Mouse (Mus musculus) midbrain, postnatal 0 days (tissue): Measurements from ENCODE around the gene Gemin5. TPM values are rescaled to one million over a fixed set of nuclear protein-coding genes. Genes with fewer than 3 reads are reported as not detected.

ENCODE experiments used
- ATAC-seq: fragments of 200-750 bp; cut with Nextera tagmentation; 2 replicates; pipeline ENCODE4 v1.8.0; 2017; ENCODE audit warnings: moderate number of reproducible peaks, mild to moderate bottlenecking, moderate TSS enrichment, moderate library complexity; ENCODE audit not compliant: low FRiP score
- DNase-seq: peaks from one replicate; pipeline ENCODE4 v3.0.0-alpha.2; 2015; ENCODE audit warnings: low spot score
- H3K27ac ChIP-seq: fragments of 300-500 bp; sonication (generic); 2 replicates; pipeline ENCODE4 v1.5.1; 2014; ENCODE audit warnings: low read depth, mild to moderate bottlenecking, low read length, mixed read lengths
- H3K27me3 ChIP-seq: fragments of 300-500 bp; sonication (generic); 2 replicates; pipeline ENCODE4 v1.6.1; 2014; ENCODE audit warnings: low read length, control low read depth, mixed read lengths; ENCODE audit not compliant: insufficient read depth
- H3K36me3 ChIP-seq: fragments of 300-500 bp; sonication (generic); 2 replicates; pipeline ENCODE4 v1.6.1; 2014; ENCODE audit warnings: low read length, control low read depth, mixed read lengths; ENCODE audit not compliant: insufficient read depth
- H3K4me1 ChIP-seq: fragments of 300-500 bp; sonication (generic); 2 replicates; pipeline ENCODE4 v1.6.1; 2014; ENCODE audit warnings: mild to moderate bottlenecking, control low read depth, antibody characterized with exemption, low read length, mixed read lengths; ENCODE audit not compliant: insufficient read depth
- H3K4me2 ChIP-seq: fragments of 300-500 bp; sonication (generic); 2 replicates; pipeline ENCODE4 v1.6.1; 2014; ENCODE audit warnings: low read depth, mild to moderate bottlenecking, low read length, mixed read lengths; ENCODE audit not compliant: poor library complexity, severe bottlenecking
- H3K4me3 ChIP-seq: fragments of 300-500 bp; sonication (generic); 2 replicates; pipeline ENCODE4 v1.5.1; 2014; ENCODE audit warnings: low read depth, mild to moderate bottlenecking, low read length, moderate library complexity
- H3K9ac ChIP-seq: fragments of 300-500 bp; sonication (generic); replicated peaks from 2 replicates; pipeline ENCODE4 v1.6.1; 2014; ENCODE audit warnings: mild to moderate bottlenecking, low read length, moderate library complexity, mixed read lengths; ENCODE audit not compliant: poor library complexity, severe bottlenecking
- H3K9me3 ChIP-seq: fragments of 300-500 bp; sonication (generic); 2 replicates; pipeline ENCODE4 v1.6.1; 2016; ENCODE audit warnings: low read length, control low read depth
- CTCF ChIP-seq: IDR thresholded peaks from 2 replicates; pipeline ENCODE4 v1.5.1; 2016; ENCODE audit warnings: antibody characterized with exemption, mild to moderate bottlenecking
- WGBS: fragments of 180-500 bp; shearing (Covaris S2); extraction: QIAGEN DNeasy Blood & Tissue Kit; methylation state at CpG from one replicate; pipeline ENCODE4 v1.1.7; 2014; 5-methylcytosine and 5-hydroxymethylcytosine counted together
- polyA plus RNA-seq: library from polyadenylated mRNA; unstranded; fragments of >200 nt; fragmentation: Nextera tagmentation; extraction: Ambion mirVana; gene quantifications from 2 replicates; pipeline ENCODE4 v1.2.1, GENCODE M21; 2015
- total RNA-seq: library from RNA; depleted of rRNA; stranded (reverse); fragments of >200 nt; gene quantifications from 2 replicates; pipeline ENCODE4 v1.2.3, GENCODE M21; 2014; rRNA removed

Gene Gemin5
- total and polyA plus RNA-seq, 2 experiments from 2014 or later, result 9.9 to 19.2 TPM

DNA sequence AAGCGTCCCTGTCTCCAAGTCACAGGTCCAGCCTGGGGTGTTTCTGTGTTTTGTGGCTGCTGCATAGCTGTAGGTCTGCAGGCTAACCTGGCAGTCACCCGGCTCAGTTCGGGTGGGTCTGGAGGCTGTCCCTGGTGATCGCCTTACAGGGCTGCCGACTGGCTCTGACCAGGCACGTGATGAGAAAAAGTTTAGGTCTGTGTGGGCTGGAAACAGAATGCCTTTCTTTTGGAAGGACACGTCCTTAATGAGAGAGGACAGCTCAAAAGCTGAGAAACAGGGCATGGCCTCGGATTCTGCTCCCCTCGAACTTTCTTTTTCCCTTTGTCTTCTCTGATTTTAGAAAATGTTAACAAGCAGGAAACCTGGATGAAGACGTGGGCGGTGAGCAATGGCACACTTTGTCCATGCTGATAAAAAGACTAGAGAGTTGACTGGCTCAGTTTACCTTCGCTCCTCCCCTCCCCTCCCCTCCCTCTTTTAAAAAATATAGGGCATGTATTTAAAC is 75.3 kb downstream of the Gemin5 start, which contains the start of gene Gm12248:
Gene Gm12248 (minus strand): TSS at position 114 of the 508 bp plus-strand sequence.
- Histone ChIP-seq H3K36me3 (no peaks in the 10 kb centered on the region), H3K4me2 (no peak within 1 kb of the TSS), H3K4me3 (no peak within 1 kb of the TSS), H3K9me3 (no peaks in the 10 kb centered on the region), H3K27ac (no peak within 1 kb of the TSS), H3K4me1 (no peaks in the 10 kb centered on the region), H3K27me3 (no peaks in the 10 kb centered on the region), H3K9ac (no peak within 1 kb of the TSS)
- TF ChIP-seq CTCF, result no peak
- ATAC-seq (no peak), DNase-seq (no peak)
- WGBS, result 26% methylated on average over 12 of the region's 12 CpGs

DNA sequence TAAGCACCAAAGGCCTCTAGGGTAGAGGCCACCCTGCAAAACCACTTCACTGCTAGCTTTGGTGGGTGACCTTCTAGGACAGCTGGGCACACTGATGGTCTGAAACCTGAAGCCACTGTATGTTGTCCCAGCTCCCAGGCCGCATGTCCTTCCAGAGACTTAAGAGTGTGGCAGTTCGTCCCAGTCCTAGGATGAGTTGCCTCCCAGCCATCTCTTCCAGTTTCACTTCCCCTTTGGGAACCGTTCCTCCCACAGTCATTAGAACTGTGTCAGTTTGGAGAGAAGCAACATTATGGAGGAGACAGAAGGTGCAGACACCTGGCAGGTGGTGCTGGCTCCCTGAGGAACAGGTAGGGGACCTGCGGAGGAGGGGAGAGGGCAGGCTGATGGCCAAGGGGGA is 75.8 kb downstream of the Gemin5 start:
- ATAC-seq (no peak), DNase-seq (no peak)
- no peak overlapping the region for H3K4me3 ChIP-seq
- no peak overlapping the region for H3K4me2 ChIP-seq
- H3K27ac ChIP-seq, result no peak overlapping the region
- no peak overlapping the region for H3K9ac ChIP-seq
- H3K9me3 ChIP-seq, result no peaks in the 10 kb centered on the region
- TF ChIP-seq CTCF, result no peak
- no peaks in the 10 kb centered on the region for H3K4me1 ChIP-seq
- no peaks in the 10 kb centered on the region for H3K27me3 ChIP-seq
- H3K36me3 ChIP-seq, result no peaks in the 10 kb centered on the region
- WGBS, result 82% methylated on average over 4 of the region's 4 CpGs

DNA sequence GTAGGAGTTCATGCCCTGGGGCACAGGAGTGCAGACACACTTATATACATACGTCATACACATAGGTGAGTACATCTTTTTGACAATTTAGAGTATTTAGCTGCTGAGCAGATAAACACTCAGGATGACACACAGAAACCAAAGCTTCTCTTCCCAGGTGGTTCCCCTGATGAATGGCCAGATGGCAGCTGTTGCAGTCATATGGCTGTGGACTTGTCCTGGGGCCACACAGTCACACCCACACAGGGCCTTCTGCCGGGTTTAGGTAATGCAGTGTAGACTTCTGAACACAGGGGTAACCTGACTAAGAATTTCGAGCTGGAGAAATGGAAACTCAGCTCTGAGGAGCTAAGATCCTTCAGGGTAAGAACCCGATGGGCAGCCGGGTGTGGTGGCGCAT is 86.6 kb downstream of the Gemin5 start:
- no peaks in the 10 kb centered on the region for H3K36me3 ChIP-seq
- H3K9me3 ChIP-seq, result no peaks in the 10 kb centered on the region
- no peak overlapping the region for H3K4me3 ChIP-seq
- DNase-seq (no peak), ATAC-seq (no peak)
- H3K27me3 ChIP-seq, result no peaks in the 10 kb centered on the region
- no peaks in the 10 kb centered on the region for H3K4me1 ChIP-seq
- H3K4me2 ChIP-seq, result no peak overlapping the region
- WGBS, result 90% methylated on average over 6 of the region's 6 CpGs
- H3K9ac ChIP-seq, result no peak overlapping the region
- H3K27ac ChIP-seq, result no peak overlapping the region
- no peak for TF ChIP-seq CTCF

DNA sequence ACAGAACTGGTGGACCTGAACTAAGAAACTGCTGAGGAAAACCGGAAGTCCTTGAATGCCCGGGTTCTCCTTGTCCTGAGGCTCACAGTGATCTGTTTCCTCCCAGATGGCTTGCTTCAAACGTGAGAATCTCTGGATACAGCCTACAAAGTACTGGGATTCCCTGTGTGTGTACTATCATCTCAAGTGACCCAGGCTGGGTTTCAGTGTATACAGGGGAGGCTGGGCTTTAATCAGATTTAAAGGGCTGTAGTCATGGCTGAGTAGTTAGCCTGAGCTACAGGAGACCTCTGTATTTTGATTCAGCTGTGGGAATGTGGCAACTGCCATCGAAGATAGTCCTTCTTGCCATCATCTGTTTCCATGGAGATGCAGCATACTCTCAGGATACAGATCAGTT is 91.1 kb downstream of the Gemin5 start:
- Histone ChIP-seq H3K4me3 (no peak overlapping the region), H3K9me3 (no peaks in the 10 kb centered on the region), H3K27me3 (no peaks in the 10 kb centered on the region), H3K4me2 (no peak overlapping the region), H3K27ac (no peak overlapping the region), H3K4me1 (no peaks in the 10 kb centered on the region), H3K36me3 (no peaks in the 10 kb centered on the region), H3K9ac (no peak overlapping the region)
- ATAC-seq (no peak), DNase-seq (no peak)
- WGBS, result 63% methylated on average over 4 of the region's 4 CpGs
- no peak for TF ChIP-seq CTCF

DNA sequence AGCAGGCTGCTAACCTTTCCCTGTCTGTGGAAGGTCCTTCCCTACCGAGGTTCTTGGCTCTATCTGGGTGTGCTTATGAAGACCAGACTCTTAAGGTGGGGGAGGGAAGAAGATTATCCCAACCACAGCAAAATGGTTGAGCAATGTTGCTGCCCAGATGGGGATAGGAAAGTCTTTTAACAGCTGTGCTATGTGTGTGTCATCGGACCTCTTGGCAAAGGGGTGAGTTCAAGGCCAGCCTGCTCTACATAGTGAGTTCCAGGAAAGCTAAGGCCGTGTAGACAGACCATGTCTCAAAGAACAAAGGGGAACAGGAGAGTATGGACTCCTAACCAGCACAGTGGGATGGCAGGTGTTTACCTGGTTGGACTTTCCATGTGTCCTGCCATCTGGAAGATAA is 95.4 kb downstream of the Gemin5 start:
- TF ChIP-seq CTCF, result no peak
- ATAC-seq (no peak), DNase-seq (no peak)
- Histone ChIP-seq H3K4me3 (no peak overlapping the region), H3K4me2 (no peak overlapping the region), H3K36me3 (no peaks in the 10 kb centered on the region), H3K27ac (no peak overlapping the region), H3K9ac (no peak overlapping the region), H3K9me3 (no peaks in the 10 kb centered on the region), H3K27me3 (no peaks in the 10 kb centered on the region), H3K4me1 (no peaks in the 10 kb centered on the region)
- WGBS, result 76% methylated on average over 3 of the region's 3 CpGs

Other genes starting within 250 kb of the Gemin5 start
- gene Larp1, start 159.5 kb downstream of the Gemin5 start, total RNA-seq, result 51.8 and 53.1 TPM in 2 replicates
- gene Larp1, start 159.5 kb downstream of the Gemin5 start, polyA plus RNA-seq, result 14.7 and 15.7 TPM in 2 replicates
- not detected in 2 replicates for gene Gm12248, start 75.4 kb downstream of the Gemin5 start, total RNA-seq
- not detected in 2 replicates for gene Gm12248, start 75.4 kb downstream of the Gemin5 start, polyA plus RNA-seq
- 80.0 and 95.9 TPM in 2 replicates for gene Cnot8, start 64.4 kb downstream of the Gemin5 start, total RNA-seq
- gene Cnot8, start 64.4 kb downstream of the Gemin5 start, polyA plus RNA-seq, result 88.7 and 89.2 TPM in 2 replicates
- gene Mrpl22, start 3.1 kb upstream of the Gemin5 start, total RNA-seq, result 33.5 and 39.6 TPM in 2 replicates
- gene Mrpl22, start 3.1 kb upstream of the Gemin5 start, polyA plus RNA-seq, result 88.3 and 96.2 TPM in 2 replicates
- gene Igtp, start 31.0 kb upstream of the Gemin5 start, total RNA-seq, result 1.6 and 2.4 TPM in 2 replicates
- 1.9 and 2.7 TPM in 2 replicates for gene Igtp, start 31.0 kb upstream of the Gemin5 start, polyA plus RNA-seq
- 0.77 and 2.1 TPM in 2 replicates for gene Irgm2, start 31.1 kb upstream of the Gemin5 start, total RNA-seq
- gene Irgm2, start 31.1 kb upstream of the Gemin5 start, polyA plus RNA-seq, result 0.67 and 1.1 TPM in 2 replicates
- 0.09 and 0.38 TPM in 2 replicates for gene 4930438A08Rik, start 106.3 kb upstream of the Gemin5 start, total RNA-seq
- not detected in 2 replicates for gene 4930438A08Rik, start 106.3 kb upstream of the Gemin5 start, polyA plus RNA-seq
- gene Zfp692, start 138.5 kb upstream of the Gemin5 start, total RNA-seq, result 24.4 and 26.0 TPM in 2 replicates
- gene Zfp692, start 138.5 kb upstream of the Gemin5 start, polyA plus RNA-seq, result 20.1 and 22.6 TPM in 2 replicates
- gene Zfp672, start 161.8 kb upstream of the Gemin5 start, total RNA-seq, result 38.1 and 42.1 TPM in 2 replicates
- 41.1 and 46.9 TPM in 2 replicates for gene Zfp672, start 161.8 kb upstream of the Gemin5 start, polyA plus RNA-seq
- 44.0 and 53.8 TPM in 2 replicates for gene Sh3bp5l, start 162.2 kb upstream of the Gemin5 start, total RNA-seq
- 42.4 and 46.3 TPM in 2 replicates for gene Sh3bp5l, start 162.2 kb upstream of the Gemin5 start, polyA plus RNA-seq
- not detected in 2 replicates for gene Lypd8, start 210.5 kb upstream of the Gemin5 start, total RNA-seq
- not detected in 2 replicates for gene Lypd8, start 210.5 kb upstream of the Gemin5 start, polyA plus RNA-seq